In genomic region chr17:87011301-87012019, GRCm38 (mm10) we compare ENCODE assay signal across 9 mouse cellular contexts. TPM values are rescaled to one million over a fixed set of nuclear protein-coding genes. Genes with fewer than 3 reads are reported as not detected.
DNase-seq lines count a peak whose midpoint lies in the region; ATAC-seq lines count a peak whose summit lies in the region.
"Had no signal": no experiment of that assay in that cellular context is flagged by ENCODE, and none has a peak within 500 bp of the region (broad histone marks: within the 10 kb centered on the region; RNA-seq: fewer than 3 reads in every experiment).

No protein-coding gene starts in this region.

- ATAC-seq in granulocyte monocyte progenitor cell, adult 5-6 weeks (replicated peaks; ENCODE audit: poor library complexity, severe bottlenecking), result no peak
- ATAC-seq: Patski had no signal

- intact Hi-C loops in left cerebral cortex, postnatal 25 days (cut with DNase I), result no loop called here

- DNase-seq in MN1 (ENCODE audit: low spot score), result peak; percentile 66
- peak; percentile 28 to 29 for DNase-seq in adrenal gland, postnatal 36 days
- peak; percentile 62 to 77 for DNase-seq in frontal cortex, adult 2 months (ENCODE audit: extremely low spot score in 1 of 2, low spot score in 1 of 2)
- DNase-seq in left cerebral cortex, postnatal 25 days (ENCODE audit: low spot score in 2 of 2), result peak; percentile 58 to 88
- no peak for DNase-seq in spleen, postnatal 10 days (ENCODE audit: low spot score in 2 of 2)
- no peak for DNase-seq in thymus, postnatal 25 days
- DNase-seq: gastrocnemius, postnatal 36 days had no signal

RNA-seq across cellular contexts. Expression of gene Pigf, which starts 13.7 kb away (rescaled TPM):
- total RNA-seq in adrenal gland, postnatal 36 days (2021), result 10 to 100 TPM; 14.5 to 15.9 TPM
- 18.6 and 18.9 TPM in 2 replicates for polyA plus RNA-seq in frontal cortex, adult 2 months (2012; rRNA removed)
- 10 to 100 TPM; 16.5 to 19.1 TPM for total RNA-seq in left cerebral cortex, postnatal 25 days (2021)
- total RNA-seq in granulocyte monocyte progenitor cell, adult 5-6 weeks (2014; fragmentation: Nextera tagmentation), result 13.8 and 17.0 TPM in 2 replicates
- 22.3 and 25.0 TPM in 2 replicates for total RNA-seq in granulocyte monocyte progenitor cell, adult 5-6 weeks (2017)

RNA-seq across cellular contexts. Expression of gene Cript, which starts 13.9 kb away (rescaled TPM):
- 10 to 100 TPM; 64.3 to 69.0 TPM for total RNA-seq in adrenal gland, postnatal 36 days (2021)
- 83.0 and 84.3 TPM in 2 replicates for polyA plus RNA-seq in frontal cortex, adult 2 months (2012; rRNA removed)
- total RNA-seq in left cerebral cortex, postnatal 25 days (2021), result 10 to 100 TPM; 54.2 to 61.7 TPM
- 75.0 and 82.0 TPM in 2 replicates for total RNA-seq in granulocyte monocyte progenitor cell, adult 5-6 weeks (2014; fragmentation: Nextera tagmentation)
- 57.9 and 68.6 TPM in 2 replicates for total RNA-seq in granulocyte monocyte progenitor cell, adult 5-6 weeks (2017)

RNA-seq across cellular contexts. Expression of gene Rhoq, which starts 48.6 kb away (rescaled TPM):
- total RNA-seq in adrenal gland, postnatal 36 days (2021), result 100 to 1,000 TPM in 1 of 2 experiments, 10 to 100 TPM in 1; 79.5 to 109 TPM
- polyA plus RNA-seq in frontal cortex, adult 2 months (2012; rRNA removed), result 31.9 and 33.3 TPM in 2 replicates
- total RNA-seq in left cerebral cortex, postnatal 25 days (2021), result 10 to 100 TPM; 29.5 to 43.8 TPM
- 2.8 and 5.4 TPM in 2 replicates for total RNA-seq in granulocyte monocyte progenitor cell, adult 5-6 weeks (2014; fragmentation: Nextera tagmentation)
- 2.0 and 3.1 TPM in 2 replicates for total RNA-seq in granulocyte monocyte progenitor cell, adult 5-6 weeks (2017)

Comparison
In these comparisons a context has a peak if more than half of its experiments do, and no peak if none do; other contexts are left out.
1. DNase-seq: peak in MN1 (single experiment), adrenal gland, postnatal 36 days (2 of 2), frontal cortex, adult 2 months (2 of 2) and left cerebral cortex, postnatal 25 days (2 of 2); none in spleen, postnatal 10 days (0 of 2) and thymus, postnatal 25 days (single experiment).
2. RNA of gene Rhoq, which starts 48.6 kb away (total RNA-seq): 79.5 to 109 TPM in adrenal gland, postnatal 36 days and 29.5 to 43.8 TPM in left cerebral cortex, postnatal 25 days; 2.0 to 5.4 TPM in granulocyte monocyte progenitor cell, adult 5-6 weeks; every median in the first group is over 4 times any median in the second.